Comparison of ENCODE assay signal across 8 mouse cellular contexts in the genomic region with DNA sequence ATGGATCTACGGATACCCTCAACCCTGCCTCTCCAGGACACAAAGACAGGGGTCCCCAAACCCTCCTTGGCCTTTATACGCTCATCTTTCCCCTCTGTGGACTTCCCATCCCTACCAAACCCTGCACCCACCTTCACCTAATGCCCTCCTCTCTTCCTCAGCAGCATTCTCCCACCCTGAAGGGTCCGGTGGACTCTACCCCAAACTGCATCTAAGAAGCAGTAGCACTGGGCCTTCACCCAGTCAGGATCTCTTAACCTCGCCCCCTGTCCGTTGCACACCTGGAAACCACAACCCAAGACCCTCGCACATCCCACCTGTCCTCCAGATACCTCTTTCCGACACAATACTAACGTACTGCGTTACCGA. TPM values are rescaled to one million over a fixed set of nuclear protein-coding genes. Genes with fewer than 3 reads are reported as not detected.
A peak's percentile ranks its signal among the peaks of the same experiment; 100 is the strongest.
DNase-seq lines count a peak whose midpoint lies in the region; ATAC-seq and TF ChIP-seq lines count a peak whose summit lies in the region.

No protein-coding gene starts in this region.

- peak overlapping the region; percentile 76; the same call in 1 of the 2 replicates for H3K4me3 ChIP-seq in liver, adult 2 months (ENCODE audit: insufficient read depth, low read depth, low read length)
- peak overlapping the region; percentile 61 for H3K4me3 ChIP-seq in embryonic fibroblast, embryonic 13.5 days (ENCODE audit: insufficient read depth, low read length)
- peak overlapping the region; percentile 69 for H3K4me3 ChIP-seq in intestine, embryonic 16.5 days (ENCODE audit: low read length)
- peak overlapping the region; percentile 71 for H3K4me3 ChIP-seq in neural tube, embryonic 13.5 days

- H3K9ac ChIP-seq in liver, adult 2 months (ENCODE audit: low read depth, low read length): 0 out of 2 replicates have a peak overlapping the region, but pooled peaks have one; percentile 64
- H3K9ac ChIP-seq in intestine, embryonic 16.5 days (ENCODE audit: low read depth, low read length): peak overlapping the region; percentile 79
- H3K9ac ChIP-seq in neural tube, embryonic 13.5 days: peak overlapping the region; percentile 89

- no peaks in the 10 kb centered on the region for H3K9me3 ChIP-seq in intestine, embryonic 16.5 days (ENCODE audit: control insufficient read depth, low read length)
- no peaks in the 10 kb centered on the region for H3K9me3 ChIP-seq in neural tube, embryonic 13.5 days

- H3K79me2 ChIP-seq in liver, adult 2 months (ENCODE audit: control insufficient read depth, insufficient read depth, low read length): no peaks in the 10 kb centered on the region

- no peak for TF ChIP-seq POLR2A in liver, adult 2 months (IDR thresholded peaks at IDR 0.05; ENCODE audit: extremely low read depth, insufficient read depth, low read length)
- TF ChIP-seq POLR2A in embryonic fibroblast, embryonic 13.5 days (IDR thresholded peaks at IDR 0.05; ENCODE audit: low read depth, low read length): no peak

- 38% methylated on average over 10 of the region's 10 CpGs for WGBS in liver, adult 2 months
- WGBS in intestine, embryonic 16.5 days: 18% methylated on average over 10 of the region's 10 CpGs
- WGBS in neural tube, embryonic 13.5 days: 17% methylated on average over 10 of the region's 10 CpGs

- H3K4me1 ChIP-seq in liver, adult 2 months (ENCODE audit: control insufficient read depth, insufficient read depth, low read length): peaks cover 3% of the 10 kb centered on the region; the same call in 1 of the 2 replicates
- H3K4me1 ChIP-seq in embryonic fibroblast, embryonic 13.5 days (ENCODE audit: control insufficient read depth, insufficient read depth, low read length): no peaks in the 10 kb centered on the region
- H3K4me1 ChIP-seq in intestine, embryonic 16.5 days (ENCODE audit: control insufficient read depth, insufficient read depth, low read length): no peaks in the 10 kb centered on the region; the same call in 1 of the 2 replicates
- H3K4me1 ChIP-seq in neural tube, embryonic 13.5 days (replicated peaks): peaks cover 9% of the 10 kb centered on the region

- H3K4me2 ChIP-seq in intestine, embryonic 16.5 days (ENCODE audit: low read depth, low read length): peak overlapping the region; percentile 99
- peak overlapping the region; percentile 97 for H3K4me2 ChIP-seq in neural tube, embryonic 13.5 days

- no peak overlapping the region for H3K27ac ChIP-seq in liver, adult 2 months (replicated peaks; ENCODE audit: insufficient read depth, low read depth, low read length)
- H3K27ac ChIP-seq in embryonic fibroblast, embryonic 13.5 days (ENCODE audit: insufficient read depth, low read length): no peak overlapping the region
- no peak overlapping the region for H3K27ac ChIP-seq in intestine, embryonic 16.5 days (ENCODE audit: low read length)
- no peak overlapping the region for H3K27ac ChIP-seq in neural tube, embryonic 13.5 days (replicated peaks)

- no peak for TF ChIP-seq CTCF in liver, adult 2 months (IDR thresholded peaks at IDR 0.05; ENCODE audit: low read depth, low read length)
- no peak for TF ChIP-seq CTCF in embryonic fibroblast, embryonic 13.5 days (IDR thresholded peaks at IDR 0.05; ENCODE audit: borderline replicate concordance, insufficient read depth, low read length)

- ATAC-seq in intestine, embryonic 16.5 days: no peak; the same call in 1 of the 2 replicates
- no peak; the same call in 1 of the 2 replicates for ATAC-seq in neural tube, embryonic 13.5 days (ENCODE audit: low read depth)

- DNase-seq in liver, adult 2 months (ENCODE audit: extremely low read depth, low read depth, low spot score): no peak
- DNase-seq in liver: no peak
- no peak for DNase-seq in urinary bladder, postnatal 14 days (ENCODE audit: low spot score)
- DNase-seq in Muller cell, postnatal 12 days (ENCODE audit: inconsistent ontology term): no peak
- no peak for DNase-seq in thymus, adult 18-20 months

- no peaks in the 10 kb centered on the region for H3K27me3 ChIP-seq in liver, adult 2 months (ENCODE audit: control insufficient read depth, insufficient read depth, low read length)
- no peaks in the 10 kb centered on the region for H3K27me3 ChIP-seq in intestine, embryonic 16.5 days (replicated peaks; ENCODE audit: control insufficient read depth, insufficient read depth, low read length)
- H3K27me3 ChIP-seq in neural tube, embryonic 13.5 days: no peaks in the 10 kb centered on the region

- no peaks in the 10 kb centered on the region for H3K36me3 ChIP-seq in liver, adult 2 months (ENCODE audit: control insufficient read depth, insufficient read depth, low read length)
- H3K36me3 ChIP-seq in intestine, embryonic 16.5 days (ENCODE audit: control insufficient read depth, insufficient read depth, low read length): no peaks in the 10 kb centered on the region
- H3K36me3 ChIP-seq in neural tube, embryonic 13.5 days: peaks cover 8% of the 10 kb centered on the region

RNA-seq across cellular contexts. Expression of a gene that starts 23.7 kb away (rescaled TPM):
- total RNA-seq in liver, adult 2 months (2014; rRNA removed): 0.27 TPM in 1 of 2 replicates, not detected in the other
- polyA plus RNA-seq in liver, adult 2 months (2012; rRNA removed): 0.05 TPM in 1 of 2 replicates, not detected in the other
- polyA plus RNA-seq in embryonic fibroblast, embryonic 13.5 days (2011; ENCODE audit: insufficient read length, low read depth, missing spikeins): 1.5 and 1.9 TPM in 2 replicates
- 3.4 and 4.0 TPM in 2 replicates for polyA plus RNA-seq in intestine, embryonic 16.5 days (2015; fragmentation: Nextera tagmentation; extraction: Ambion mirVana)
- 16.7 and 18.5 TPM in 2 replicates for polyA plus RNA-seq in neural tube, embryonic 13.5 days (2015; fragmentation: Nextera tagmentation; extraction: Ambion mirVana)

RNA-seq across cellular contexts. Expression of a gene that starts 38.9 kb away (rescaled TPM):
- total RNA-seq in liver, adult 2 months (2014; rRNA removed): 1.8 and 2.0 TPM in 2 replicates
- polyA plus RNA-seq in liver, adult 2 months (2012; rRNA removed): 0.29 and 0.50 TPM in 2 replicates
- 9.0 and 12.2 TPM in 2 replicates for polyA plus RNA-seq in embryonic fibroblast, embryonic 13.5 days (2011; ENCODE audit: insufficient read length, low read depth, missing spikeins)
- polyA plus RNA-seq in intestine, embryonic 16.5 days (2015; fragmentation: Nextera tagmentation; extraction: Ambion mirVana): 8.4 and 8.8 TPM in 2 replicates
- 34.3 and 35.5 TPM in 2 replicates for polyA plus RNA-seq in neural tube, embryonic 13.5 days (2015; fragmentation: Nextera tagmentation; extraction: Ambion mirVana)

RNA-seq across cellular contexts. Expression of a gene that starts 45.0 kb away (rescaled TPM):
- not detected in 2 replicates for total RNA-seq in liver, adult 2 months (2014; rRNA removed)
- polyA plus RNA-seq in liver, adult 2 months (2012; rRNA removed): not detected in 2 replicates
- polyA plus RNA-seq in embryonic fibroblast, embryonic 13.5 days (2011; ENCODE audit: insufficient read length, low read depth, missing spikeins): not detected in 2 replicates
- polyA plus RNA-seq in intestine, embryonic 16.5 days (2015; fragmentation: Nextera tagmentation; extraction: Ambion mirVana): not detected in 2 replicates
- polyA plus RNA-seq in neural tube, embryonic 13.5 days (2015; fragmentation: Nextera tagmentation; extraction: Ambion mirVana): not detected in 2 replicates

RNA-seq across cellular contexts. Expression of a gene that starts 54.8 kb away (rescaled TPM):
- total RNA-seq in liver, adult 2 months (2014; rRNA removed): 22.2 and 25.0 TPM in 2 replicates
- polyA plus RNA-seq in liver, adult 2 months (2012; rRNA removed): 6.1 and 9.7 TPM in 2 replicates
- polyA plus RNA-seq in embryonic fibroblast, embryonic 13.5 days (2011; ENCODE audit: insufficient read length, low read depth, missing spikeins): 25.6 and 27.3 TPM in 2 replicates
- 27.1 and 27.7 TPM in 2 replicates for polyA plus RNA-seq in intestine, embryonic 16.5 days (2015; fragmentation: Nextera tagmentation; extraction: Ambion mirVana)
- polyA plus RNA-seq in neural tube, embryonic 13.5 days (2015; fragmentation: Nextera tagmentation; extraction: Ambion mirVana): 26.1 and 33.1 TPM in 2 replicates
